Mouse (Mus musculus) embryonic facial prominence, embryonic 11.5 days (tissue): ENCODE data around the gene Mlycd. TPM values are rescaled to one million over a fixed set of nuclear protein-coding genes. Genes with fewer than 3 reads are reported as not detected.

Experiments
- ATAC-seq: fragments of 200-750 bp; cut with Nextera tagmentation; replicated peaks from 2 replicates; pipeline ENCODE4 v1.8.0; 2017; ENCODE audit warnings: low read depth; ENCODE audit not compliant: insufficient number of reproducible peaks, low FRiP score, low TSS enrichment
- DNase-seq: peaks from one replicate; pipeline ENCODE4 v3.0.0-alpha.2; 2015; ENCODE audit warnings: low spot score
- H3K27ac ChIP-seq: fragments of 300-500 bp; sonication (generic); replicated peaks from 2 replicates; pipeline ENCODE4 v1.5.1; 2014; ENCODE audit warnings: mild to moderate bottlenecking, low read depth, low read length, control low read depth
- H3K27me3 ChIP-seq: fragments of 300-500 bp; sonication (generic); 2 replicates; pipeline ENCODE4 v1.6.1; 2014; ENCODE audit warnings: mild to moderate bottlenecking, low read length, moderate library complexity, mixed read lengths; ENCODE audit not compliant: control insufficient read depth, insufficient read depth
- H3K36me3 ChIP-seq: fragments of 300-500 bp; sonication (generic); replicated peaks from 2 replicates; pipeline ENCODE4 v1.6.1; 2014; ENCODE audit warnings: low read depth, mild to moderate bottlenecking, low read length, moderate library complexity, mixed read lengths; ENCODE audit not compliant: control insufficient read depth, insufficient read depth
- H3K4me1 ChIP-seq: fragments of 300-500 bp; sonication (generic); 2 replicates; pipeline ENCODE4 v1.6.1; 2014; ENCODE audit warnings: low read length, mixed read lengths; ENCODE audit not compliant: control insufficient read depth, insufficient read depth
- H3K4me2 ChIP-seq: fragments of 300-500 bp; sonication (generic); 2 replicates; pipeline ENCODE4 v1.6.1; 2014; ENCODE audit warnings: low read depth, mild to moderate bottlenecking, control low read depth, low read length, moderate library complexity
- H3K4me3 ChIP-seq: fragments of 300-500 bp; sonication (generic); 2 replicates; pipeline ENCODE4 v1.5.1; 2014; ENCODE audit warnings: low read depth, low read length, control low read depth
- H3K9ac ChIP-seq: fragments of 300-500 bp; sonication (generic); replicated peaks from 2 replicates; pipeline ENCODE4 v1.6.1; 2014; ENCODE audit warnings: mild to moderate bottlenecking, control low read depth, low read length
- H3K9me3 ChIP-seq: fragments of 300-500 bp; sonication (generic); replicated peaks from 2 replicates; pipeline ENCODE4 v1.6.1; 2016; ENCODE audit warnings: mild to moderate bottlenecking, low read length, inconsistent platforms, mixed read lengths; ENCODE audit not compliant: control insufficient read depth
- WGBS: fragments of 180-500 bp; shearing (Covaris S2); extraction: QIAGEN DNeasy Blood & Tissue Kit; methylation state at CpG from one replicate; pipeline ENCODE4 v1.1.7; 2014; 5-methylcytosine and 5-hydroxymethylcytosine counted together
- polyA plus RNA-seq: library from polyadenylated mRNA; unstranded; fragments of >200 nt; fragmentation: Nextera tagmentation; extraction: Ambion mirVana; gene quantifications from 2 replicates; pipeline ENCODE4 v1.2.1, GENCODE M21; 2014

Mlycd gene
- polyA plus RNA-seq, 1 experiment from 2014 or later, result 10.4 TPM

DNA sequence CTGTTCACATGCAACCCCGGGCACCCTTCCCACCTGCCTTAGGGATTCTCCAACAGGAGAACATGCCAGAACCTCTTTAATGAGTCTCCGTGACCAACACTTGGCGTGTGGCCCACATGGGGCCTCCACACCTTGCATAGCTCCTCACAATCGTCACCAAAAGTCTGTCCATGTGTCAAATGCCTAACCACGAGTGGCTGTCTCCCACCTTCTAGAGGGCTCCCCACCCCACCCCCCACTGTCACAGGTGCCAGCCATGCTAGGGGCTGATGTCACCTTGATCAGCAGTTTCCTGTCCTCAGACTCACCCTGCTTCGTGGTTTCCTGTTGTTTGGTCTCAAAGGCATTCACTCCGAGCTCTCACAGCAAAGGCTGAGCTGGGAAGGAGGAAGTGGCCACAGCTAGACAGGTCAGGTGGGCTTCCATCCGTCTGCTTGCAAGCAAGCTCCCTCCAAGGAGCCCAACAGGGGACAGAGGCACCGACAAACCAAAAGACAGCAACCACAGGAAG lies 29.0 kb downstream of the Mlycd start:
- Histone ChIP-seq H3K36me3 (no peaks in the 10 kb centered on the region), H3K27ac (no peak overlapping the region), H3K9ac (no peak overlapping the region), H3K4me3 (no peak overlapping the region), H3K27me3 (no peaks in the 10 kb centered on the region), H3K4me2 (no peak overlapping the region), H3K4me1 (0 out of 2 replicates have a peak, but pooled peaks cover 3% of the 10 kb centered on the region), H3K9me3 (no peaks in the 10 kb centered on the region)
- WGBS, result 63% methylated on average over 9 of the region's 9 CpGs
- no peak for ATAC-seq
- DNase-seq, result no peak

- H3K27ac ChIP-seq, result no peak overlapping the region
- H3K27me3 ChIP-seq, result no peaks in the 10 kb centered on the region
- H3K4me1 ChIP-seq, result no peaks in the 10 kb centered on the region
- H3K36me3 ChIP-seq, result no peaks in the 10 kb centered on the region
- H3K4me3 ChIP-seq, result no peak overlapping the region
- ATAC-seq (no peak), DNase-seq (no peak)
- no peaks in the 10 kb centered on the region for H3K9me3 ChIP-seq
- 89% methylated on average over 10 of the region's 10 CpGs for WGBS
- H3K9ac ChIP-seq, result no peak overlapping the region
- H3K4me2 ChIP-seq, result no peak overlapping the region
Measured at GRCm38 (mm10) chr8:119424199-119424733, 29.6 kb downstream of the Mlycd start.

GRCm38 (mm10) chr8:119424740-119425139 lies 30.1 kb downstream of the Mlycd start:
- H3K27me3 ChIP-seq, result no peaks in the 10 kb centered on the region
- no peaks in the 10 kb centered on the region for H3K36me3 ChIP-seq
- 80% methylated on average over 10 of the region's 10 CpGs for WGBS
- H3K4me1 ChIP-seq, result no peaks in the 10 kb centered on the region
- no peak overlapping the region for H3K27ac ChIP-seq
- no peak overlapping the region for H3K9ac ChIP-seq
- no peak for DNase-seq
- no peak overlapping the region for H3K4me3 ChIP-seq
- H3K4me2 ChIP-seq, result no peak overlapping the region
- no peak for ATAC-seq
- no peaks in the 10 kb centered on the region for H3K9me3 ChIP-seq

DNA sequence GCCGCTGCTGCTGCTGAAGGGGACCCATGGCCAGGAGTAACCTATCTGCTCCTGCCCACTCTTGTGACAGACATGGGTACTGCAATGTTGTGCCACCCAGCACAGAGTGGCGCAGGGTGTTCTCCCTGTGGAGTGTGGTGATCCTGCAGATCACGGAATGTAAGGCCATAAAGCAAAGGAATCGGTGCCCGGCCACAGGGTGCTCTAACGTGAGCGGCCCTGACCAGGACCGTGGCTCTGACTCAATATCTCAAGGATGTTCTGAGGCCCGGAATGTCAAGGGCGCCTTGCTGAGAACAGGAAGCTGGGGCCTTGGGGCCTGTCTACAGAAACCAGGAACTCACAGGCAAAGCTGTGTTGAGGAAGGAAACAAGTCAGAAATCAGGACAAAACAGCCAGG lies 30.9 kb downstream of the Mlycd start:
- H3K4me2 ChIP-seq, result no peak overlapping the region
- H3K36me3 ChIP-seq, result no peaks in the 10 kb centered on the region
- ATAC-seq (no peak), DNase-seq (no peak)
- no peaks in the 10 kb centered on the region for H3K9me3 ChIP-seq
- no peak overlapping the region for H3K4me3 ChIP-seq
- H3K4me1 ChIP-seq, result no peaks in the 10 kb centered on the region
- 86% methylated on average over 10 of the region's 10 CpGs for whole genome bisulfite sequencing
- H3K27ac ChIP-seq, result no peak overlapping the region
- no peak overlapping the region for H3K9ac ChIP-seq
- no peaks in the 10 kb centered on the region for H3K27me3 ChIP-seq

DNA sequence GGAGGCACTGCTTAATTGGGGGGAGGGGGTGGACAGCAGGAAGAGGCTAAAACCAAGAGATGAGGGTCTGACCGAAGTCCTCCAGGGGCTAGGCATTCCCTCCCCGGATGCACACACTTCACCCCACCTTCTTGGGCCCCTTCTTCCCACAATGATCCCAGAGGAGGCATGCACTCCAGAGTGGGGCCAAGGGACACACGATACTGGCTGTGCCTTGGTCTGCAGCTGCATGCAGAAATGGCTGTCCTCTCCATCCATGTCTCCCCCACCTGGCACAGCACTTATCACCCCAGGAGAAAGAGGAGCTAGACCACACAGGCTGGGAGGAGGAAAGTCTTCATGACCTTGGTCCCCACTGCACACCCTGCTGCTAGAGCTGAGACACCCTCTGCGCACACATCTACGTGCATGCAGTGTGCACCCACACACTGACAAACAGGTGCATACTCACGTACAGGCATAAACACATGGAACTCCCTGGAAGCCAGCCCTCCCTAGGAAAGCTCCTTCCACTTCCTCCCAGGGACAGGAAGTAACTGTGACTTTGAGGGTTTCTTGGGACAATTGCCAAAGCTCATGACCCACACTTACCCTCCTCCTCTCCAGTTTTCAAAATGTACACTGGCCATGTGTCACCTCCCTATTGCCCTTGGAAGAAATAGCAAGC lies 31.5 kb downstream of the Mlycd start:
- Histone ChIP-seq H3K4me3 (no peak overlapping the region), H3K4me2 (no peak overlapping the region), H3K4me1 (no peaks in the 10 kb centered on the region), H3K9ac (no peak overlapping the region), H3K27ac (no peak overlapping the region), H3K27me3 (no peaks in the 10 kb centered on the region), H3K9me3 (no peaks in the 10 kb centered on the region), H3K36me3 (no peaks in the 10 kb centered on the region)
- 89% methylated on average over 6 of the region's 6 CpGs for WGBS
- ATAC-seq, result no peak
- no peak for DNase-seq

DNA sequence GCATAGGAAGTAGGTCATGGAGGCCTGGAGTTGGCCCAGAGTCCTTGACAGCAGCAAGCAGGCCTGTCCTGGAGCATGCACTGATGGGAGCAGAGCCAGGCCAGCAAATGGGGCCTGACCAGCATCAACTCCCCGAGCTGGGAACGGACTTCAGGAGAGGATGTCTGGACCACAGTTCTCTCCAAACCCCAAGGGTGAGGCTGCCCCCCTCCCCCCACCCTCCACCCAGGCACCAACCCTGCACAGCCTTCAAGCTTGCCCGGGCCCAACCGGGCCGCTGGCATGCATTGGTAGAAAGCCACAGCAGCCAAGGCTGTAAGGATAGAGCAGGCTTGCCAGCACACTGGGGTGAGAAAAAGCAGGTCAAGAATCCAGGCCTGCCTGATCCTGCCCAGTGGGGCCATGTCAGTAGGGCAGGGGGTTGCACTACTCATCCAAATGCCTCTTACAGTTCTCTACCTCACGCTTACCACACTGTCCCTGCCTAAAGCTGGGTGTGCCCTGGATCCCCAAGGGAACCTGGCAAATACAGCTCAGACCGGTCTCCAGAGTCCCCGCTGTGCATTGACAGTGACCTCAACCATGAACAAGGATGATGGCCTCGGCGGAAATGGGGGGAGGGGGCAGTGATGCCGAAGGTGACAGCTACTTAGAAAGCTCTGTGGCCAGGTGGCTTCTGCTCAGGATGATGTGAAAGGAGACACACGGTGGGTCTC lies 33.1 kb downstream of the Mlycd start:
- Histone ChIP-seq H3K4me3 (no peak overlapping the region), H3K27ac (no peak overlapping the region), H3K9ac (no peak overlapping the region), H3K9me3 (no peaks in the 10 kb centered on the region), H3K27me3 (no peaks in the 10 kb centered on the region), H3K4me2 (no peak overlapping the region; the same call in 1 of the 2 replicates), H3K36me3 (no peaks in the 10 kb centered on the region), H3K4me1 (no peaks in the 10 kb centered on the region)
- 75% methylated on average over 12 of the region's 12 CpGs for WGBS
- DNase-seq, result no peak
- ATAC-seq, result no peak

- WGBS, result 68% methylated on average over 7 of the region's 7 CpGs
- Histone ChIP-seq H3K9me3 (no peaks in the 10 kb centered on the region), H3K27me3 (no peaks in the 10 kb centered on the region), H3K9ac (no peak overlapping the region), H3K4me3 (no peak overlapping the region), H3K4me1 (no peaks in the 10 kb centered on the region), H3K36me3 (no peaks in the 10 kb centered on the region), H3K4me2 (no peak overlapping the region), H3K27ac (no peak overlapping the region)
- ATAC-seq (no peak), DNase-seq (no peak)
Measured at GRCm38 (mm10) chr8:119428350-119428740, 33.7 kb downstream of the Mlycd start.

DNA sequence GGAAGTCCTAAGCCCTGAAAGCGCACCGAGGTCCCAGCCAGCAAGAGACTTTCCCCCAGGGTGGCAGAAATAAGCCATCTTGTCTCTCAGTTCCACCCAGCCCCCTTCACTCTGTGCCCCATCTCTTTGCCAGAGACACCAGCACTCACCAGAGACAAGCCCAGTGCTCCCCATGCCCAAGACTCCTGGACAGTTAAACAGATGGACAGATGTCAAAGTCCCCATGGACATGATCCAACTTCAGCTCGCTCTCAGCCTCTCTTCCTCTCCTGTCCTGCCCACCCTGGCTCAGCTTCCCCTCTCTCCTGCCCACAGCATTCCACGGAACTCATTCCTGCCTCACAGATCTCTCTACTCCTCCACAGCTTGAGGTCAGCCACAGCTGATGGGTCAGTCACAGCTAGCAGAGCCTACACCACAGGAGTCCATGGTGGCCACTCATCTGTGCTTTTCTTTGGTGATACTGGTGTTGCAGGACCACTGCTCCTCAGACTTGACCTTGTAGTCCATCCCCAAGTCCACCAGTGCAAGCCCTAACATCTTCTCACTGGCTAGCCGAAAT lies 34.2 kb downstream of the Mlycd start:
- H3K36me3 ChIP-seq, result no peaks in the 10 kb centered on the region
- no peak for ATAC-seq
- no peaks in the 10 kb centered on the region for H3K9me3 ChIP-seq
- H3K4me2 ChIP-seq, result no peak overlapping the region
- no peak for DNase-seq
- no peak overlapping the region for H3K9ac ChIP-seq
- H3K4me1 ChIP-seq, result no peaks in the 10 kb centered on the region
- no peak overlapping the region for H3K27ac ChIP-seq
- no peak overlapping the region for H3K4me3 ChIP-seq
- 78% methylated on average over 5 of the region's 5 CpGs for WGBS
- H3K27me3 ChIP-seq, result no peaks in the 10 kb centered on the region
